Mouse (Mus musculus): ENCODE measurements at regions not wholly inside any gene's neighbourhood (a gene's known extent, or its start where the extent isn't known, plus 50 kb on each side); places are given as distances from the start of the nearest gene placed in this dataset.

GRCm38 (mm10) chr2:45901892-45902291 is 784.7 kb upstream of the Zeb2 start:
- no peak for DNase-seq (ENCODE audit: low spot score)

GRCm38 (mm10) chr2:45884680-45885079 is 767.5 kb upstream of the Zeb2 start:
- DNase-seq (ENCODE audit: low spot score), result no peak

- no peak for DNase-seq (ENCODE audit: low spot score)
These were observed 761.5 kb upstream of the Zeb2 start for GRCm38 (mm10) chr2:45878656-45879055.

GRCm38 (mm10) chr2:45859901-45860331 is 742.7 kb upstream of the Zeb2 start:
- DNase-seq (ENCODE audit: low spot score), result no peak

- DNase-seq (ENCODE audit: low spot score), result peak; percentile 42
These were observed 742.2 kb upstream of the Zeb2 start for GRCm38 (mm10) chr2:45859445-45859844.

GRCm38 (mm10) chr2:45850018-45850605 is 732.9 kb upstream of the Zeb2 start:
- DNase-seq (ENCODE audit: low spot score), result no peak

- DNase-seq (ENCODE audit: low spot score), result no peak
These were observed 723.2 kb upstream of the Zeb2 start for GRCm38 (mm10) chr2:45840389-45840788.

GRCm38 (mm10) chr2:45836546-45837221 is 719.5 kb upstream of the Zeb2 start:
- DNase-seq (ENCODE audit: low spot score), result no peak

- no peak for DNase-seq (ENCODE audit: low spot score)
These were observed 700.9 kb upstream of the Zeb2 start for GRCm38 (mm10) chr2:45817945-45818719.

GRCm38 (mm10) chr2:45814741-45815140 is 697.5 kb upstream of the Zeb2 start:
- DNase-seq (ENCODE audit: low spot score), result no peak

GRCm38 (mm10) chr2:45805329-45805728 is 688.1 kb upstream of the Zeb2 start:
- DNase-seq (ENCODE audit: low spot score), result no peak

GRCm38 (mm10) chr2:45800131-45800530 is 682.9 kb upstream of the Zeb2 start:
- DNase-seq (ENCODE audit: low spot score), result no peak

GRCm38 (mm10) chr2:45793561-45793960 is 676.4 kb upstream of the Zeb2 start:
- no peak for DNase-seq (ENCODE audit: low spot score)

GRCm38 (mm10) chr2:45789739-45790138 is 672.5 kb upstream of the Zeb2 start:
- DNase-seq (ENCODE audit: low spot score), result no peak

- no peak for DNase-seq (ENCODE audit: low spot score)
These were observed 670.7 kb upstream of the Zeb2 start for GRCm38 (mm10) chr2:45787732-45788390.

GRCm38 (mm10) chr2:45786787-45787186 is 669.6 kb upstream of the Zeb2 start:
- no peak for DNase-seq (ENCODE audit: low spot score)

GRCm38 (mm10) chr2:45785684-45786083 is 668.5 kb upstream of the Zeb2 start:
- no peak for DNase-seq (ENCODE audit: low spot score)

- no peak for DNase-seq (ENCODE audit: low spot score)
These were observed 666.6 kb upstream of the Zeb2 start for GRCm38 (mm10) chr2:45783634-45784412.

GRCm38 (mm10) chr2:45777466-45777865 is 660.3 kb upstream of the Zeb2 start:
- DNase-seq (ENCODE audit: low spot score), result no peak

GRCm38 (mm10) chr2:45776485-45777135 is 659.4 kb upstream of the Zeb2 start:
- no peak for DNase-seq (ENCODE audit: low spot score)

GRCm38 (mm10) chr2:45775691-45776090 is 658.5 kb upstream of the Zeb2 start:
- DNase-seq (ENCODE audit: low spot score), result no peak
